Mouse (Mus musculus) embryonic facial prominence, embryonic 11.5 days (tissue): Measurements from ENCODE around the gene Rps6ka4. TPM values are rescaled to one million over a fixed set of nuclear protein-coding genes. Genes with fewer than 3 reads are reported as not detected.

ENCODE experiments used
- ATAC-seq: fragments of 200-750 bp; cut with Nextera tagmentation; replicated peaks from 2 replicates; pipeline ENCODE4 v1.8.0; 2017; ENCODE audit warnings: low read depth; ENCODE audit not compliant: insufficient number of reproducible peaks, low FRiP score, low TSS enrichment
- DNase-seq: peaks from one replicate; pipeline ENCODE4 v3.0.0-alpha.2; 2015; ENCODE audit warnings: low spot score
- H3K27ac ChIP-seq: fragments of 300-500 bp; sonication (generic); replicated peaks from 2 replicates; pipeline ENCODE4 v1.5.1; 2014; ENCODE audit warnings: mild to moderate bottlenecking, low read depth, low read length, control low read depth
- H3K27me3 ChIP-seq: fragments of 300-500 bp; sonication (generic); 2 replicates; pipeline ENCODE4 v1.6.1; 2014; ENCODE audit warnings: mild to moderate bottlenecking, low read length, moderate library complexity, mixed read lengths; ENCODE audit not compliant: control insufficient read depth, insufficient read depth
- H3K36me3 ChIP-seq: fragments of 300-500 bp; sonication (generic); replicated peaks from 2 replicates; pipeline ENCODE4 v1.6.1; 2014; ENCODE audit warnings: low read depth, mild to moderate bottlenecking, low read length, moderate library complexity, mixed read lengths; ENCODE audit not compliant: control insufficient read depth, insufficient read depth
- H3K4me1 ChIP-seq: fragments of 300-500 bp; sonication (generic); 2 replicates; pipeline ENCODE4 v1.6.1; 2014; ENCODE audit warnings: low read length, mixed read lengths; ENCODE audit not compliant: control insufficient read depth, insufficient read depth
- H3K4me2 ChIP-seq: fragments of 300-500 bp; sonication (generic); 2 replicates; pipeline ENCODE4 v1.6.1; 2014; ENCODE audit warnings: low read depth, mild to moderate bottlenecking, control low read depth, low read length, moderate library complexity
- H3K4me3 ChIP-seq: fragments of 300-500 bp; sonication (generic); 2 replicates; pipeline ENCODE4 v1.5.1; 2014; ENCODE audit warnings: low read depth, low read length, control low read depth
- H3K9ac ChIP-seq: fragments of 300-500 bp; sonication (generic); replicated peaks from 2 replicates; pipeline ENCODE4 v1.6.1; 2014; ENCODE audit warnings: mild to moderate bottlenecking, control low read depth, low read length
- H3K9me3 ChIP-seq: fragments of 300-500 bp; sonication (generic); replicated peaks from 2 replicates; pipeline ENCODE4 v1.6.1; 2016; ENCODE audit warnings: mild to moderate bottlenecking, low read length, inconsistent platforms, mixed read lengths; ENCODE audit not compliant: control insufficient read depth
- WGBS: fragments of 180-500 bp; shearing (Covaris S2); extraction: QIAGEN DNeasy Blood & Tissue Kit; methylation state at CpG from one replicate; pipeline ENCODE4 v1.1.7; 2014; 5-methylcytosine and 5-hydroxymethylcytosine counted together
- polyA plus RNA-seq: library from polyadenylated mRNA; unstranded; fragments of >200 nt; fragmentation: Nextera tagmentation; extraction: Ambion mirVana; gene quantifications from 2 replicates; pipeline ENCODE4 v1.2.1, GENCODE M21; 2014

Gene Rps6ka4
- polyA plus RNA-seq: 5.9 TPM in 2 replicates

DNA sequence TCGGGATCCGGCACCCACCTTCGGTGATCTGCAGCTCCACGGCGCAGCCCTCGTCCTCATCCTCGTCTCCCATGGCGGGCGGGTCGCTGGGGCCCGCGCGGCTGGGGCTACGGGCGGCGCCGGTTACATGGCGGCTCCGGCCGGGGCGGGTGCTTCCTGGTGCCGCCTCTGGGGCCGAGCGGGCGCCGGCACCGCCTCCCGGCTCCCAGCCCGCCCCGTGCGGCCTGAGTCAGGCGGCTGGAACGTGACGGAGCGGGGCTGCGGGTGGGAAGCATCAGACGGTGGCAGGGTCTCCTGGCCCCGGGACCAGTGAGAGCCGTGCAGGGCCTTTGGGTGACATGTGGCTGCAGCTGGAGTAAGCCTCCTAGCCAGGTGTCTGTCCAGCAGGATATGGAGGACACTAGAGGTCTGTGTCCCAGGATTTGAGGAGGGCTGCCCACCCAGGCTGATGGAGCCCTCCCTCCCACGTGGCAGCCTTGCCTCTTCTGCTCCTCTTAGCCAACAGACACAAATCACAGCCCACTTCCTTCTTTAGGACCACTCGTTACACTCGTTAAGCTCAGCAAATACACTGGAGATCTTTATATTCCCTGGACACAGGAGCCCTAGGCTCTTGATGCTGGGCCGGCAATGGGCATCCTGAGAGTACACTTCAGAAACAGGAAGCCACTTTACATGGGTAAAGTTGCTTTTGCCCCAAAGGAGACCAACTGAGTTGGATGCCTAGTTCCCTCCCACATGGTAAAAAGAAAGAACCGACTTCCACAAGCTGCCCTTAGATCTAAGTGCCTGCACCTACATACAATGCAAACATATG is at the start of gene Rps6ka4:
Rps6ka4 (minus strand) TSS at position 162 of the 817 bp plus-strand sequence.
- H3K9ac ChIP-seq: peak within 1 kb of the TSS; percentile 70
- no peak within 1 kb of the TSS for H3K27ac ChIP-seq

DNA sequence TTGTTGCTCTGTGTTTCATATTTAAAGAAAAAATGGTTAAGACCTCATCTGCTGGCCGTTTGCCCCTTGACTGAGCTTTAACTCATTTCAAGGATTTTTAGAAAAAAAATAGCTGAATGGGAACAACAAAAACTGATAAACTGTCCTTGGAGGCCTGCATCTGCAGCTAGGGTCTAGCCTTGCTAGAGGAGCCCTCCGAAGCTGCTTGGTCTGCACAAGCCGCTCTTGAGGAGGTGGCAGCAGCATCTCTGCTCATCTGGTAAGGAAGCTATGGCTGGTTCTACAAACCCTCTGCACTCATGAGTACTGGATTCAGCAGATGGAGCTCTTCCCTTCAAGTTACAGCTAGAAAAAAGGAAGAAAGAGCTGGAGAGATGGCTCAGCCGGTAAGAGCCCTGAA is 37.5 kb upstream of the Rps6ka4 start:
- H3K9me3 ChIP-seq: no peaks in the 10 kb centered on the region
- H3K27ac ChIP-seq: no peak overlapping the region
- no peak overlapping the region for H3K4me3 ChIP-seq
- H3K27me3 ChIP-seq: no peaks in the 10 kb centered on the region
- H3K4me1 ChIP-seq: no peaks in the 10 kb centered on the region
- H3K9ac ChIP-seq: no peak overlapping the region
- ATAC-seq (no peak), DNase-seq (no peak)
- no peaks in the 10 kb centered on the region for H3K36me3 ChIP-seq
- 89% methylated on average over 4 of the region's 4 CpGs for WGBS
- H3K4me2 ChIP-seq: no peak overlapping the region

More for the DNA sequence above, at the start of gene Rps6ka4:
- peak within 1 kb of the TSS; percentile 46 for H3K4me3 ChIP-seq
- peaks cover 25% of the 10 kb centered on the region for H3K27me3 ChIP-seq
- H3K4me1 ChIP-seq: no peaks in the 10 kb centered on the region; the same call in 1 of the 2 replicates
- peak within 1 kb of the TSS; percentile 94 for H3K4me2 ChIP-seq
- ATAC-seq (peak; percentile 64), DNase-seq (peak; percentile 67)
- H3K36me3 ChIP-seq: no peaks in the 10 kb centered on the region
- no peaks in the 10 kb centered on the region for H3K9me3 ChIP-seq
- WGBS: 1% methylated on average over 43 of the region's 44 CpGs

- Histone ChIP-seq H3K4me1 (no peaks in the 10 kb centered on the region), H3K9ac (no peak overlapping the region), H3K27ac (no peak overlapping the region), H3K4me2 (no peak overlapping the region), H3K4me3 (no peak overlapping the region), H3K27me3 (no peaks in the 10 kb centered on the region), H3K36me3 (no peaks in the 10 kb centered on the region), H3K9me3 (no peaks in the 10 kb centered on the region)
- DNase-seq (no peak), ATAC-seq (no peak)
Measured at GRCm38 (mm10) chr19:6876799-6877198, 36.4 kb upstream of the Rps6ka4 start.

- H3K27me3 ChIP-seq: no peaks in the 10 kb centered on the region
- H3K9me3 ChIP-seq: no peaks in the 10 kb centered on the region
- H3K4me3 ChIP-seq: no peak overlapping the region
- no peak overlapping the region for H3K27ac ChIP-seq
- ATAC-seq: no peak
- 84% methylated on average over 6 of the region's 6 CpGs for WGBS
- DNase-seq: no peak
- H3K4me2 ChIP-seq: no peak overlapping the region
- H3K4me1 ChIP-seq: no peaks in the 10 kb centered on the region
- no peak overlapping the region for H3K9ac ChIP-seq
- H3K36me3 ChIP-seq: no peaks in the 10 kb centered on the region
Measured at GRCm38 (mm10) chr19:6875834-6876233, 35.4 kb upstream of the Rps6ka4 start.

DNA sequence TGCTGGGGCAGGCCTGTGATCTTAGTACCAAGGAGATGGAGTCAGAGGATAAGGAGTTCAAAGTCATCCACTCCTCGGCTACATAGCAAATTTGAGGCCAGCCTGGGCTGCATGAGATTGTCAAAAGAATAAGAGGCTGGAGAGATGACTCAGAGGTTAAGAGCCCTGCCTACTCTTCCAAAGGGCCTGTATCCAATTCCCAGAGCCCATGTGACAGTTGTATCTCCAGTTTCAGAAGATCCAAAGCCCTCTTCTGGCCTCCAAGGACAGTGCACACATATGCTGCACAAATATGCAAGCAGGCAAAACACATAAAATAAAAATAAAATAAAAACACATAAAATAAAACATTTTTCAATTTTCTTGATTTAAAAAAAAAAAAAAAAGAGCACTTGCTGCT is 33.8 kb upstream of the Rps6ka4 start:
- H3K9me3 ChIP-seq: no peaks in the 10 kb centered on the region
- no peak overlapping the region for H3K27ac ChIP-seq
- H3K36me3 ChIP-seq: no peaks in the 10 kb centered on the region
- H3K4me1 ChIP-seq: no peaks in the 10 kb centered on the region
- ATAC-seq (no peak), DNase-seq (no peak)
- no peak overlapping the region for H3K4me3 ChIP-seq
- H3K27me3 ChIP-seq: no peaks in the 10 kb centered on the region
- 88% methylated on average over 1 of the region's 1 CpGs for WGBS
- H3K4me2 ChIP-seq: no peak overlapping the region
- no peak overlapping the region for H3K9ac ChIP-seq

- no peak for ATAC-seq
- Histone ChIP-seq H3K9me3 (no peaks in the 10 kb centered on the region), H3K4me1 (no peaks in the 10 kb centered on the region), H3K27me3 (no peaks in the 10 kb centered on the region), H3K27ac (no peak overlapping the region), H3K9ac (no peak overlapping the region), H3K4me2 (no peak overlapping the region), H3K36me3 (no peaks in the 10 kb centered on the region), H3K4me3 (no peak overlapping the region)
- no peak for DNase-seq
- 79% methylated on average over 3 of the region's 3 CpGs for WGBS
Measured at GRCm38 (mm10) chr19:6872701-6873100, 32.3 kb upstream of the Rps6ka4 start.

GRCm38 (mm10) chr19:6871574-6872271 is 31.3 kb upstream of the Rps6ka4 start:
- Histone ChIP-seq H3K36me3 (no peaks in the 10 kb centered on the region), H3K9me3 (no peaks in the 10 kb centered on the region), H3K27me3 (no peaks in the 10 kb centered on the region), H3K4me2 (no peak overlapping the region), H3K4me1 (no peaks in the 10 kb centered on the region), H3K9ac (no peak overlapping the region), H3K27ac (no peak overlapping the region), H3K4me3 (no peak overlapping the region)
- 67% methylated on average over 5 of the region's 5 CpGs for WGBS
- peak; percentile 35 for DNase-seq
- ATAC-seq: no peak

- H3K4me3 ChIP-seq: no peak overlapping the region
- H3K27ac ChIP-seq: no peak overlapping the region
- H3K9me3 ChIP-seq: no peaks in the 10 kb centered on the region
- H3K9ac ChIP-seq: no peak overlapping the region
- 8% methylated on average over 5 of the region's 5 CpGs for WGBS
- no peaks in the 10 kb centered on the region for H3K27me3 ChIP-seq
- no peaks in the 10 kb centered on the region for H3K36me3 ChIP-seq
- H3K4me2 ChIP-seq: no peak overlapping the region
- ATAC-seq: no peak
- peak; percentile 51 for DNase-seq
- no peaks in the 10 kb centered on the region for H3K4me1 ChIP-seq
Measured at GRCm38 (mm10) chr19:6869355-6869754, 28.9 kb upstream of the Rps6ka4 start.
